Mouse (Mus musculus): ENCODE results near the gene Epyc. TPM values are rescaled to one million over a fixed set of nuclear protein-coding genes. Genes with fewer than 3 reads are reported as not detected.

The Epyc gene
- polyA plus RNA-seq, 1 experiment from 2014 or later, result 2.2 TPM

GRCm38 (mm10) chr10:97668656-97669055, 24.8 kb downstream of the Epyc start:
- Histone ChIP-seq H3K9ac (no peak overlapping the region), H3K4me1 (replicated peaks) (no peaks in the 10 kb centered on the region), H3K4me3 (no peak overlapping the region), H3K27me3 (no peaks in the 10 kb centered on the region), H3K27ac (replicated peaks) (no peak overlapping the region), H3K36me3 (no peaks in the 10 kb centered on the region), H3K9me3 (no peaks in the 10 kb centered on the region), H3K4me2 (no peak overlapping the region)
- no peak for ATAC-seq (ENCODE audit: low read depth)
- 67% methylated on average over 4 of the region's 4 CpGs for WGBS

GRCm38 (mm10) chr10:97670202-97670601, 26.3 kb downstream of the Epyc start:
- H3K27ac ChIP-seq (replicated peaks), result no peak overlapping the region
- H3K4me3 ChIP-seq, result no peak overlapping the region
- no peaks in the 10 kb centered on the region for H3K9me3 ChIP-seq
- no peak overlapping the region for H3K9ac ChIP-seq
- no peak overlapping the region for H3K4me2 ChIP-seq
- H3K36me3 ChIP-seq, result no peaks in the 10 kb centered on the region
- 73% methylated on average over 4 of the region's 4 CpGs for WGBS
- H3K4me1 ChIP-seq (replicated peaks), result no peaks in the 10 kb centered on the region
- H3K27me3 ChIP-seq, result no peaks in the 10 kb centered on the region
- no peak for ATAC-seq (ENCODE audit: low read depth)

GRCm38 (mm10) chr10:97673239-97673638, 29.4 kb downstream of the Epyc start:
- WGBS, result 81% methylated on average over 2 of the region's 2 CpGs

GRCm38 (mm10) chr10:97682981-97683380, 39.1 kb downstream of the Epyc start:
- Histone ChIP-seq H3K9ac (no peak overlapping the region), H3K36me3 (no peaks in the 10 kb centered on the region), H3K27me3 (no peaks in the 10 kb centered on the region), H3K4me1 (replicated peaks) (no peaks in the 10 kb centered on the region), H3K4me2 (no peak overlapping the region), H3K4me3 (no peak overlapping the region), H3K27ac (replicated peaks) (no peak overlapping the region), H3K9me3 (no peaks in the 10 kb centered on the region)
- ATAC-seq (ENCODE audit: low read depth), result no peak

More at GRCm38 (mm10) chr10:97673239-97673638, 29.4 kb downstream of the Epyc start:
- no peaks in the 10 kb centered on the region for H3K4me1 ChIP-seq (replicated peaks)
- no peak for ATAC-seq (ENCODE audit: low read depth)
- H3K9me3 ChIP-seq, result no peaks in the 10 kb centered on the region
- H3K27me3 ChIP-seq, result no peaks in the 10 kb centered on the region
- H3K4me2 ChIP-seq, result no peak overlapping the region
- H3K9ac ChIP-seq, result no peak overlapping the region
- H3K36me3 ChIP-seq, result no peaks in the 10 kb centered on the region
- H3K4me3 ChIP-seq, result no peak overlapping the region
- H3K27ac ChIP-seq (replicated peaks), result no peak overlapping the region

- WGBS, result 67% methylated on average over 1 of the region's 1 CpGs
- ATAC-seq (ENCODE audit: low read depth), result no peak
- H3K4me2 ChIP-seq, result no peak overlapping the region
- H3K9ac ChIP-seq, result no peak overlapping the region
- H3K9me3 ChIP-seq, result no peaks in the 10 kb centered on the region
- no peak overlapping the region for H3K4me3 ChIP-seq
- no peaks in the 10 kb centered on the region for H3K36me3 ChIP-seq
- H3K27me3 ChIP-seq, result no peaks in the 10 kb centered on the region
- H3K4me1 ChIP-seq (replicated peaks), result no peaks in the 10 kb centered on the region
- H3K27ac ChIP-seq (replicated peaks), result no peak overlapping the region
These were observed 43.3 kb downstream of the Epyc start for GRCm38 (mm10) chr10:97687198-97687597.

- Histone ChIP-seq H3K9ac (no peak overlapping the region), H3K9me3 (0 out of 2 replicates have a peak, but pooled peaks cover 4% of the 10 kb centered on the region), H3K27ac (replicated peaks) (no peak overlapping the region), H3K4me3 (no peak overlapping the region), H3K4me1 (replicated peaks) (no peaks in the 10 kb centered on the region), H3K4me2 (no peak overlapping the region), H3K36me3 (no peaks in the 10 kb centered on the region), H3K27me3 (no peaks in the 10 kb centered on the region)
- ATAC-seq (ENCODE audit: low read depth), result no peak; the same call in 1 of the 2 replicates
- 80% methylated on average over 3 of the region's 3 CpGs for WGBS
These were observed 45.6 kb downstream of the Epyc start for GRCm38 (mm10) chr10:97689425-97689824.

- Histone ChIP-seq H3K4me3 (no peak within 1 kb of the TSS), H3K9ac (no peak within 1 kb of the TSS), H3K9me3 (0 out of 2 replicates have a peak, but pooled peaks cover 4% of the 10 kb centered on the region), H3K27me3 (no peaks in the 10 kb centered on the region), H3K4me2 (no peak within 1 kb of the TSS), H3K4me1 (replicated peaks) (no peaks in the 10 kb centered on the region), H3K36me3 (no peaks in the 10 kb centered on the region), H3K27ac (replicated peaks) (no peak within 1 kb of the TSS)
- 82% methylated on average over 20 of the region's 20 CpGs for WGBS
- ATAC-seq (ENCODE audit: low read depth), result no peak
These were observed 49.0 kb downstream of the Epyc start, which contains the start of gene Ccer1 for GRCm38 (mm10) chr10:97692913-97693312. Gene Ccer1, plus strand, starts transcription at chr10:97693059.

- Histone ChIP-seq H3K4me2 (no peak overlapping the region), H3K4me1 (replicated peaks) (no peaks in the 10 kb centered on the region), H3K27me3 (no peaks in the 10 kb centered on the region), H3K36me3 (no peaks in the 10 kb centered on the region), H3K9ac (no peak overlapping the region), H3K9me3 (0 out of 2 replicates have a peak, but pooled peaks cover 4% of the 10 kb centered on the region), H3K27ac (replicated peaks) (no peak overlapping the region), H3K4me3 (no peak overlapping the region)
- 92% methylated on average over 37 of the region's 37 CpGs for WGBS
- no peak for ATAC-seq (ENCODE audit: low read depth)
These were observed 49.7 kb downstream of the Epyc start for GRCm38 (mm10) chr10:97693398-97694135.

GRCm38 (mm10) chr10:97702321-97702720, 58.5 kb downstream of the Epyc start:
- Histone ChIP-seq H3K27me3 (no peaks in the 10 kb centered on the region), H3K4me2 (no peak overlapping the region), H3K4me1 (replicated peaks) (no peaks in the 10 kb centered on the region), H3K9me3 (no peaks in the 10 kb centered on the region), H3K4me3 (no peak overlapping the region), H3K36me3 (no peaks in the 10 kb centered on the region), H3K27ac (replicated peaks) (no peak overlapping the region), H3K9ac (no peak overlapping the region)
- ATAC-seq (ENCODE audit: low read depth), result no peak

- Histone ChIP-seq H3K4me2 (no peak overlapping the region), H3K4me3 (no peak overlapping the region), H3K9ac (no peak overlapping the region), H3K27me3 (no peaks in the 10 kb centered on the region), H3K4me1 (replicated peaks) (no peaks in the 10 kb centered on the region), H3K36me3 (no peaks in the 10 kb centered on the region), H3K27ac (replicated peaks) (no peak overlapping the region), H3K9me3 (no peaks in the 10 kb centered on the region)
- no peak for ATAC-seq (ENCODE audit: low read depth)
- WGBS, result 60% methylated on average over 1 of the region's 1 CpGs
These were observed 60.7 kb downstream of the Epyc start for GRCm38 (mm10) chr10:97704562-97704961.

GRCm38 (mm10) chr10:97712687-97713086, 68.8 kb downstream of the Epyc start:
- Histone ChIP-seq H3K36me3 (no peaks in the 10 kb centered on the region), H3K27ac (replicated peaks) (no peak overlapping the region), H3K4me1 (replicated peaks) (no peaks in the 10 kb centered on the region), H3K27me3 (no peaks in the 10 kb centered on the region), H3K9me3 (no peaks in the 10 kb centered on the region), H3K9ac (no peak overlapping the region), H3K4me2 (no peak overlapping the region), H3K4me3 (no peak overlapping the region)
- WGBS, result 2% methylated on average over 5 of the region's 5 CpGs
- no peak for ATAC-seq (ENCODE audit: low read depth)

- ATAC-seq (ENCODE audit: low read depth), result no peak
- H3K4me3 ChIP-seq, result no peak overlapping the region
- H3K4me1 ChIP-seq (replicated peaks), result no peaks in the 10 kb centered on the region
- no peak overlapping the region for H3K9ac ChIP-seq
- H3K27ac ChIP-seq (replicated peaks), result no peak overlapping the region
- H3K36me3 ChIP-seq, result no peaks in the 10 kb centered on the region
- 70% methylated on average over 4 of the region's 4 CpGs for WGBS
- no peaks in the 10 kb centered on the region for H3K9me3 ChIP-seq
- no peaks in the 10 kb centered on the region for H3K27me3 ChIP-seq
- H3K4me2 ChIP-seq, result no peak overlapping the region
These were observed 70.7 kb downstream of the Epyc start for GRCm38 (mm10) chr10:97714584-97714983.

All from neural tube, embryonic 13.5 days (tissue).